Mouse (Mus musculus): ENCODE results near the gene Rreb1.

Gene Rreb1

DNA sequence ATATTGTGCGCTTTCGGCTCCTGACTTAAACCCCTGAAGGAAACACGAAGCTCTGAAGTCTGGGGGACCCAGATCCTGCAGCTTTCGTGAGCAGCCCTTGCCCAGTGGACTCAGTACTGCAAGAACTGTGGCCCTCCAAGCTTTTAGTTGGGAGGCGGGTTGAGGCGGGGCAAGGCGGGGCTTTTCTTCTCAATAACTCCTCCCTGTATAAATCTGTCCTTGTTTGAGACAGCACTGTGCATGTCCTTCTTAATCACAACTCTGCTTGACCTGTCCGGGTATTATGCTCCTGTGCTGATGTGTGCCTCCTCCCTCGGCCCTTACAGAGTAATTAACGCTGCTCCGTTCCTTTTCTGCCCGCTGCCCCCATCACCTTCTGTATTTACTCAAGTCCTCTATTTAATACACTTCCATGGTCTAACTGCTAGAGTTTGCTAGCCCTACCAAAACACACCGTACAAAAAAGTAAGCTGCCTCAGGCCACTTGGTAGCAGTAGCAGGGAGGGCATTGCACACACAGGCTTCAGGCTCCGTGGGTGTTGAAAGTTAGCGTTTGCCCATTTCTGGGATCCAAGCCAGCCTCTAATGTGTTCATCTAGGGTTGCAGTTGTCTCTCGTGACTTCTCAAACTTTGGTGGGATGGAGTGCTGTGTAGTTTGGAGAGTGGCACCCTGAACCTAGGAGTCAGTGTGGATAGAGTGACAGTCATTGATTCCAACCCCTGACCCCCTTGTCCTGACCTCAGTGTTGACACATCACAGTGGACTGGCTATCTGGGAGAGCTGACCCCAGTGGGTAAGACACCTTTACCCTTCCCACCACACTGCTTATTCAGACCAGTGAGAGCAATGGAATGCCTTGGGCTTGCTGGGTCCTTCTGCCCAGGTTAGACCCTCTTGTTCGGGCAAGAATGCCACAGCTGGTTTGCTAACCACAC lies 164.0 kb downstream of the Rreb1 start:
- DNase-seq (ENCODE audit: low spot score in 2 of 2), result no peak

DNA sequence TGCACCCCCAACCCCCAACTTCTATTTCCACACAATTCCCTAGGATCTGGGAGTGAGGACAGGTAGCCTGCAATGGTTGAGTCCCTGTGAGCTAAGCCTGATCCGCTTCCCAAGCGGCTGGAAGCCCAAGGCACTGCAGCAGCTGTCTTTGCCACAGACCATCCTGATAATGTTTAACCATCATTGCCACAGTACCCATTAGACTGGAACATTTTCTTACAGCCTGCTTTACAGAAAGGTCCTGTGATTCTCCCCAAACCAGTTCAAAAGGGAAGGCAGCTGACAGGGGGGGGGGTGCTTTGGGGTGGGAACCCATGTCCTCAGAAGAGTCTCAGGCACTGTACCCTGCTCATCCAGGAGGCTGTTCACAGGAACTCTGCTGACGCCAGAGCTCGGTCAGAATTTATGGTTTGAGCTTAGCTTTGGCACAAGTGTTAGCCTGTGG lies 164.7 kb downstream of the Rreb1 start:
- DNase-seq (ENCODE audit: low spot score in 2 of 2), result no peak

DNA sequence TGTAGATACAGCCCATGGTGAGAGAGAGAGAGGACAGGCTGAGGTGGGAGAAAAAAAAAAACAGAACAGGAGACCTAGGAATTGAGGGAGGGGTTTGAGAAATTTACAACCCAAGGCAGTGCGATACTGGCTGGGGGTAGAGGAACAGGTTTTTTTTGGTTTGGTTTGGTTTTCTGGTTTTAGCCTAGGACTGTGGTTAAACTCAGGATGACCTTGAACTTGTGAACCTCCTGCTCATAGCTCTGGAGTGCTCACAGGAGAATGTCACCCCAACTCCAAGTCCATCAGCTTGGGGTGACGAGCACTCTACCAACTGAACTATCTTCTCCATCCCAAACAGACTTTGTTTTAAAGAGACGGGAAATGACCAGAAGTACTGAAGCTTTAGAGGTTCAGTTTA lies 165.3 kb downstream of the Rreb1 start:
- DNase-seq (ENCODE audit: low spot score in 2 of 2), result no peak

DNA sequence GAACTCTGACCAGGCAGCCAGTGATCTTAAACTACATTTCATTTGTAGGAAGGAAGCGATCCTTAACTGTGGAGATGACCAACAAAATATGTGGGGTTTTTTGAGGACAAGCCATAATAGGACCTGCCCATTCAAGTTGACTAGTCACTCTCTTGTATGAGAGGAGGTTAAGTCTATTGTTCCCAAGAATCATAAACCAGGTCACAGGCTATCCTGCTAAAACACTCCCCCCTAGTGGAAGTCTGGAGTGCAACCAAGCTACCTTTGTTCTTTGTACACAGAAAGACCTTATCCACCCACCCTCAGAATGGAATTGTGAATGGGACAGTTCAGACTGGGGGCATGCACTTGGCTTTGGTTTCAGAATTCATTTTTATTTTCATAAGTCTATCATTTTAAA lies 166.1 kb downstream of the Rreb1 start:
- DNase-seq (ENCODE audit: low spot score in 2 of 2), result no peak

DNA sequence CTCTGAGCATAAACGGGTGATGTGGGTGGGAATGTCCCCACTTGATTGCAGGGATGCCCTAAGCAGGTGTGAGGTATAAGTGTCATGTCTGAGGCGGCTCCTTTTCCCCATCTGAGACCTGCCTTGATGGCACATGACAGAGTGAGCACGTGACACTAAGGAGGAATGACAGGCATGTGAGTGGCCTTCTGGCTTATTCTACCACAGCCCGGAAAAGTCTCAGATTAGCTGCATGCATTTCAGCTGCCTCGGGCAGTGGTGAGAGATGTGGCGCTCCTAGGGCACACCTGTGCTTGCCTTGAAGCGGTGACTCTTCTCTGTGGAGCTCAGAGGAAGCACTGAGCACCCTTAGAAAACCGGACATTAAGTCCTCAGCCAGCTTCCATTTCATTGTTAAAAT lies 167.2 kb downstream of the Rreb1 start:
- no peak for DNase-seq (ENCODE audit: low spot score in 2 of 2)

DNA sequence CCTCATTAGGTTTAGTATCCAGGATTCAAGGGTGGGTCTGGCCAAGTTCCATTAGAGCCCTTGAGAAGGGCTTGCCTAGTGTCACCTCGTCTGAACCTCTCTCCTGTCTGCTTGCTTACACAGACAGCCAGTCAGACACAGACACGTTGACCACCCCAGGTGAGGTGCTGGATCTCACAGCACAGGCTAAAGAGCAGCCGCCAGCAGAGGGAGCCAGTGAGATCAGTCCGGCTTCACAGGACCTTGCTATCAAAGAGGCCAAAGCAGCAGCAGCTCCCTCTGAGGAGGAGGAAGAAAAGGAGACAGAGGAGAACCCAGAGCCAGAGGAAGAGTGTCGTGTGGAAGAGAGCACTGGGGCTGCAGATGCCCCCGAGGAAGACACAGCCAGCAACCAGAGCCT lies 168.5 kb downstream of the Rreb1 start:
- peak; percentile 78 to 92 for DNase-seq (ENCODE audit: low spot score in 2 of 2)

DNA sequence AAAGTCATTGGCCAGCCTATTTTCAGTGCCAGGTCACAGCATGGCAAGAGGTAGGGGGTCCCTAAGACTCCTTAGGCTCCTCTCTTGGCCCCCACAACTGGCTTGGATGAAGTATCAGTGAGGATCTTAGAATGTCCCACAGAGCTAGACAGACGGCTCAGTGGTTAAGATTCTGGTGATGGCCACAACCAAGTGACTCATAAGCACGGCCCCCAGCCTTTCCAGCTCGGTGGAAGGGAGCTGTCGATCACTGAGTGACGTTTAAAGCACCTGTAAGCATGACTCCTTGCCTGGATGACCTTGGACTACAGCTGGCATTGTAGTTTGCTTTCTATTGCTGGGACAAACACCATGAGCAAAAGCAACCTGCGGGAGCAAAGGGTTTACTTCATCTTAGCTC lies 174.8 kb downstream of the Rreb1 start:
- no peak for DNase-seq (ENCODE audit: low spot score in 2 of 2)

DNA sequence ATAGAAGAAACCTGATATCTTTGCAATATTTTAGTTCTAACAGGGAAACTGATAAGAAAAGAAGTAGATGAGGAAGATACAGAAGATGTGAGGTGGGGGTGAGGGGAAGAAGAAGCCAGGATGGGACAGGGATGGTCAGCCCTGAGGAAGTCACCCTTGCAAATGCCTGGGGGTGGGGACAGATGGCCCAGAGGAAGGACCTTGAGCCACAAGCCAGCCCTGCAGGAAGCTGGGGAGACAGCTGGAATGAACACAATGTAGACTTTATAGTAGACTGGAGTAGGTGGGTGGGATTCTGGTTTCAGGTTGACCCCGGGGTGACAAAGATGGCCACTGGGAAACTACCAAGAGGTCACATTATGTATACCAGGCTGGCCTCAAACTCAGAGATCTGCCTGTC lies 176.1 kb downstream of the Rreb1 start:
- no peak for DNase-seq (ENCODE audit: low spot score in 2 of 2)

DNA sequence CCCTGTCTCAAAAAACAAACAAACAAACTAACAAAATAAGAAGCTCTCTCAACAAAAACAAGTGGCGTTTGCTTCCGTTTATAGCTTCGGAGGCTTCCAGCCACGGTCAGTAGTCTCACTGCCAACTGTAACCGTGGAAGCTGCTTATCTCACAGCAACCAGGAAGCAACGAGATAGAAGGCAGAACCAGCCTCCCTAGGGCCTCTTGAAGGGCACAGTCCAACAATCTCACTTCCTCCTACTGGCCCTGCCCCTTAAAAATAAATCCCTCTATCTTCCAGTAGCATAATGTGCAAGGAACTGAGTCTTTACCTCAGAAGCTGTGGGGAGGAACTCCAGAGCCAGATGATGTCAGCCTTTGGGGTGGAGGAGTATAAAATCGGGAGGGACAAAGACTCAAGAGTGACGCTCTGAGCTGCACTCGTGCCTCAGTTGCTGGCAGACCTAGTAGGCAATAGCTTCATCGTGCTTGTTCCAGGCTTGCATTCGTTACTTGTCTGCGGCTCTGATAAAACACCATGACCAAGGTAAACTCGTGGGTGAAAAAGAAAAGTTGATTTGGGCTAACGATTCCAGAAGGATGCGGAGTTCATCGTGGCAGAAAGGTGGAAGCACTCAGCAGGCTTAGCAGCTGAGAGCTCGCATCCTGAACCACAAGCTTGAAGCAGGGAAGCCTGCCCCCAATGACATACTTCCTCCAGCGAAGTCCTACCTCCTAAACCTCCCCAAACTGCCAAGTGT lies 180.5 kb downstream of the Rreb1 start:
- DNase-seq (ENCODE audit: low spot score in 2 of 2), result peak in 1 of 2 experiments; percentile 56

DNA sequence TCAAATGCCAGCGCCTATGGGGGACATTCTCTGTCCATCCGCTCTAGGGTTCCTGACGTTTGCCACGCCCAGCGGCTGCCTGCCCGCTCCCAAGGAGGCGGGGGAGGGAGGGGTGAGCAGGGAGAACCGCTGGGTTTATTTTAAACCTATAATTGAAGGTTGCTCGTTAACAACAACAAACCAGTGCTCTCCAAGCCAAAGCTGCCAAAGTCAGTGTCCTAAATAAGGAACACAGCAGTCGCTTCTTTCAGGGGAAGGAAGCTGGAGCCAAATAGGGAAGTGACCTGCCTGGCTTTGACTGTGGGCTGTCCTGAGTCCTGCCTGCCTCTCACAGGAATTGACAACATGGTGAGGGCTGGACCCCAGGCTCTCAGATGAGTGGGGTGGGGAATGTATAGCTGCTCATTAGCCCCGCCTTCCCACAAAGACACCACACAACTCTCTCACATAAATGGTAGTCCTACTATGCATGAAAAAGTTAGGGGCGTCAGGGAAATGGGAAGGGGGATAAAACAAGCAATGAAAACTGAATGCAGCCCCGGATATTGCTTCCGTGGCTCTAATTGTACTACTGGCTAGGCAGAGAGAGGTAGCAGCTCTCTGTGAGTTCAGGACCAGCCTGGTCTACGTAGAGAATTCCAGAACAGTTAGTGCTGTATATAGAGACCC lies 181.2 kb downstream of the Rreb1 start:
- no peak for DNase-seq (ENCODE audit: low spot score in 2 of 2)

DNA sequence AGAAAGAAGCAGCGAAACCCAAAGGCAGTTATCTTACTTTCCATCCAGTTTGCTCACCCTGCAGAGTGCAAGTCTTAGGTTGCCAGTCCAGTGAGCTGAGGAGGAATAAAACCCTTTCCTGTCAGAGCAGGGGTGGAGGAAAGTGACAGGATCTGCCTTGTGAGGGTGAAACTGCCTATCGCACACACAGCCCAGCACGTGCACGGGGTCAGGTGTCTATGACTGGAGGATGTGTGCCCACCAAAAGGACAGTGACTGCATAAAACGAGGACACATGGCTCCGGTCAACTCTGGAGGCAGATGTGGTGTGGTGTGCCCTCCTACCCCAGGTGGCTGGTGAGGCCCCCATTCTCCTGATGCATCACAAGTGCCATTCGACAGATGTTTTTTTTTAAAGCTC lies 181.7 kb downstream of the Rreb1 start:
- no peak for DNase-seq (ENCODE audit: low spot score in 2 of 2)

DNA sequence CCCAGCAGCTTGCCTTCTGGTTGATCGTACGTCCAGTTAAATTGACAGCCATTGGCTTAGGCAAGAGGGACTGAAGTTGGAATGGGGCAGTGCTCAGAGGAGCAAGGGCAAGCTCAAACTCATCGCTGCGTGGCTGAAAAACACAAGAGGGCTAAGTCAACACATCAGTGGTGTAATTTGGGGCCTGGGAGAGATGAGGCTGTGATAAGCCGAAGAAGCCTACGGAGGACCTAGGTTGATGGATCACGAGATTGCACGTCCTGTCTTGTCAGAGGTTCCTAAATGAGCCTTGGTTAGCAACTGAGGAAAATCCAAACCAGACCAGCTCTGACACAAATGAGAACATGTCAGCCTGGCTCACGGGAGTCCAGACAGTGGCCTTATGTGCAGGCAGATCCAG lies 184.3 kb downstream of the Rreb1 start:
- no peak for DNase-seq (ENCODE audit: low spot score in 2 of 2)

DNA sequence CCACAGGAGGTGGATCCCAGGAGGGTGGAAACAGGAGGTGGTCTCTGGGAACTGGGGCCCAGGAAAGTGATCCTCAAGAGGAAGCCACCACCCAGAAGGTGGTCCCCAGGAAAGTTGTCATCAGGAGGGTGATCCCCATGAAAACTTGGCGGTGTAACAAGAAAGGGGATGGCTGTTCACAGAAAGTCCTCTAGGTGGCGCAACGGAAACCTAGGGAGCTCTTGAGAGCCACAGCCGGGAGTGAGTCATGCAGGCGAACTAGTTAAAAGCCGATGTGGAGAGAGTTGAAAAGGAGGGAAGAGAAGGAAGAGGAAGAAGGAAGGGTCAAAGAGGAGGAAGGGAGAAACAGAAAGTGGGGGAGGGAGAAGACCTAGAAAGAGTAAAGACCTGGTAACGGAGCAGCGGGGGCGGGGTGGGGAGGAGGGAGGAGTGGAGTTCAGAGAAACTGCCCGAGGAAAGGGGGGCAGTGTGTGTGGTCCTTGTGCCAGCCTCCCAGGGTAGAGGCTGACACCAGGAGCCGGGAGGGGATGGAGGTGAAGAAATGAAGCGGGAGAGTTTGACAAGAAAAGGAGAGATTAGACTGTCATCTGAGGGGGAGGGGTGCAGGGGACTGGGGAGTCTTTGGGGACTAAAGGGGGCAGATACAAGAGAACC lies 185.3 kb downstream of the Rreb1 start:
- peak; percentile 71 to 87 for DNase-seq (ENCODE audit: low spot score in 2 of 2)

DNA sequence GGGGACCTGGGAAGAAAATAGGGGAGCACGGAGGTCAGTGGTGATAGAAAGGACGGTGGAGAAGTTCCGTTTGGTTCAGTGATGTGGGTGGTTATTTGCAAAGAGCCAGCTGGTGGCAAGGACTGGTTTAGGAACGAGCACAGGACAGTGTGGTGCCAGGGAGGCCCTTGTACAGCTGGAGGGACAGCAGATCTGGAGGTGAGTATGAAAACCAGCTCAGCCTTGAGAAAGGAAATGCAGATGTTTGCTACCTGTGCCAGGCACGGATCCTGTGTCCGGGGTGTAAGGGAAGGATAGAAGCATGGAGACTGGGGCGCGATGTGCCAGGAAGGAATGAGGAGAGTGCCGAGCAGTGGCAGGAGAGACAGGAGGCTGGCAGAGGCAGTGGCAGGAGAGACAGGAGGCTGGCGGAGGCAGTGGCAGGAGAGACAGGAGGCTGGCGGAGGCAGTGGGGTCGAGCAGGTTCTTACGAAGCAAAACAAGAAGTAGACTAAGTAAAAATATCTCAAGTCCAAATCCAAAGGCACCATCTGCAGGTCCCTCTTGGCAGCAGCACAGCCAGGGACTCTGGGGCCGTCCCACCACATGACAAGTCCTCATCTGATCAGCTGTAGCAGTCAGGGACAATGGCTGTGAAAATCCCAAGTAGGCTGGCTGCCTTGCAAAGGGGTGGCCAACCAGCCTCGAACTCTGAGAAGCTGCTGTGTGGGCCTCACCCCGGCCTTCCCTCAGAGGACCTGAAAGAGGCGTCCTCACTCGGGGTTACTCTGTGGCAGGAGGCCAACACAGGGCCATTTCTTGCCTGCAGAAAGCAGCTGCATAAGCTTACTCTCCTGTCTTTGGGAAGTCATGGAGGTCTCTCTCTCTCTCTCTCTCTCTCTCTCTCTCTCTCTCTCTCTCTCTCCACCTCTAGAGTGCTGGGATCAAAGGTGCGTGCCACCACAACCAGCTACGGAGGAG lies 186.2 kb downstream of the Rreb1 start:
- peak in 1 of 2 experiments; percentile 33 for DNase-seq (ENCODE audit: low spot score in 2 of 2)

DNA sequence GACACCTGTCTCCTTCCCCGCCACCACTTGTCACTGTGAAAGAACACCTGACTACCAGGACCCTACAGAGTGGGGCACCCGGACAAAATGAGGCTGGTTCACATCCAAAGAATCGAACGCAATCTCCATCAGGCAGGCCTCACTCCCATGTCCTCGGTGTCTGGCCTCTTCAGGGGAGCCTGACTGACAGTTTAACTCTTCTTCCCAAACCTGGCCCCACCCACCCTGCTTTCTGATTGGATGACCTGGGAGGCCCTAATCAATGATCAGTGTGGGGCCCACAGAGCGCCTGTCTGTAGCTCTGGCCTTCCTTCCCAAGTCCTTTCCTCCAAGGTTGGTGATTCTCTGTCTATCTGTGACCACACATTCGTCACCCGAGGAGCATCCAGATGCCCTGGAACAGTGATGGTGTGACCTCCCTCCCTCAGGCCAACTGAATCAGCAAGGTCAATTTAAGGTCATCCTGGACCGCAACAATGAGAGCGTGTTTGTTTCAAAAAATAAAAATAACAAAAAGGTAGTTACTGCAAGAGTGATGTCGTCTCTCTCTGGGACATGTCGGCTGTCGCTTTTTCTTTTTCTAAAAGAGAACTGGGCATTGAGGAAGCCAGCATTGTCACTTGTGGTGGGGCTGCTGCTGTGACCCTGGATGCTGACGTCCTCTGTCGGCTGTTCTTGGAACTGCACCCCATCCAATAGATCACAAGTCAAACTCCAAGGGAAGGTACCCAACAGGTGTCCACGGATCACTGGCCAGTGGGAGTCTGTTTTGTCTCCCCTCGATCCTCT lies 187.1 kb downstream of the Rreb1 start:
- peak in 1 of 2 experiments; percentile 68 for DNase-seq (ENCODE audit: low spot score in 2 of 2)

DNA sequence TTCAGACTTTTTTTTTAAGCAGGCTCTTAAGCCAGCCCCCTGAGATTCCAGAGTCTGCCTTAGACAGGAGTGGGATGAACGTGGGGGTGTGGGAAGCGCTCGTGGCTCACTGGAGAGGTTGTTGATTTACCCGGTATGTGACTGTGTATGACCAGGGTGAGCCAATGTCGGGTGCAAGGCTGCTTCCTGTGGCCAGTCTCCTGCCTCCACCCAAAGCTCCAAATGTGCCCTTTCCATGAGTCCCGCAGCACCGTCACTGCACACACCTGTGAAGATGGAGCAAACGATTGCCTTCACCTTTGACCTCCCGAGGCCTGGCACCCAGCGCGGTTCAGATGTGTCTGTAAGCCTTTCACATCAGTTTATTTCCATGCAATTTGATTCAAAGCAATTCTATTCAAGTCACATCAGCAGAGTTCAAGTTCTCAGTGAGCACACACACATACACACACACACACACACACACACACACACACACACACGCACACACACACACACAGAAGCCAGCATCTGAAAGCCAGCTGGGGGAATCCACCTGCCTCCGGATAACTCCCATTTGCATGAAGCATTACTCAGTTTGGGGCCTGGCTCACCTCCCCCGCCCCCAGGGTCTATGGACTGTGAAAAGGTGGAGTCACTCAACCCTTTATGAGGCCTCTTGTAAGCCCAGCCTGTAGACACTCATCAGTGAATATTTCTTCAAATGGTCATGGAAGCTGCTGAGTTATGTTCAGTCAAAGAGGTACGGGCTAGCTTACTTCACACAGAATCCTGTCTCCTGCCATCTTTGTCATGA lies 188.3 kb downstream of the Rreb1 start:
- peak in 1 of 2 experiments; percentile 53 for DNase-seq (ENCODE audit: low spot score in 2 of 2)

DNA sequence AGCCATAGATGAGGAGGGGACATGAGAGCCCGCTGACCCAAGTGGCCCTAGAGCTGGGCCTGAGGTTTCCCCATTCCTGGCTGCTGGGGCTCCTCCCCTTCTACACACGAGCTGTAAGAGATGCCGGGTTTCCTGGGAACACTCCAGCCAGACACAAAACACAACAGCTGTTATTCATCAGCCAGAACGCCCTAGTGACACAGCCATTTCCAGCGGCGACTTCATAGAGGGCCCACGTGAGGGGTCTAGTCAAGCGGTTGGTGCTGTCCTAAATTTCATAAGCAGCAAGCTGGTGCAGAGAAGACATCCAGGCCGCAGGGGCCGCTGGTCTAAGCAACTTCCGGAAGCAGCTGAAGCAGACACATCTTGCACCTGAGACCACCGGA lies 188.8 kb downstream of the Rreb1 start:
- DNase-seq (ENCODE audit: low spot score in 2 of 2), result no peak

DNA sequence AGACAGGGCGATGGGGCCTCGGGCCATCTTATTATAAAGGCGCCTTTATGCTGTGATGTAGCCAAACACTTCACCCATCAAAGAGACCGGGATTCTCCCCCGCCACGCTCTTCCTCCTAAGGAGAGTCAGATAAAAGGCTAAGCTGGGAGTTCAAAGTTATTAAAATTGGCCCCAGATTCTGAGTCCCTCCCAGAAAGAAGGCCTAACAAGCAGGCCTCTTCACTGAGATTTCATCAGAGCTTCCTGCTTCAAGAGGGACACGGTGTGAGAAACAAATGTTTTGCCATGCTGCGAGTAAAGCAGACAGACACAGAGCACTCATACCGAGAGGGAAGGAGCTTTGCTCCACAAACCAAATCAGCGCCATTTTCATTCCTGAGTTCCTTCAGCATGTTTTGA lies 189.4 kb downstream of the Rreb1 start:
- no peak for DNase-seq (ENCODE audit: low spot score in 2 of 2)

DNA sequence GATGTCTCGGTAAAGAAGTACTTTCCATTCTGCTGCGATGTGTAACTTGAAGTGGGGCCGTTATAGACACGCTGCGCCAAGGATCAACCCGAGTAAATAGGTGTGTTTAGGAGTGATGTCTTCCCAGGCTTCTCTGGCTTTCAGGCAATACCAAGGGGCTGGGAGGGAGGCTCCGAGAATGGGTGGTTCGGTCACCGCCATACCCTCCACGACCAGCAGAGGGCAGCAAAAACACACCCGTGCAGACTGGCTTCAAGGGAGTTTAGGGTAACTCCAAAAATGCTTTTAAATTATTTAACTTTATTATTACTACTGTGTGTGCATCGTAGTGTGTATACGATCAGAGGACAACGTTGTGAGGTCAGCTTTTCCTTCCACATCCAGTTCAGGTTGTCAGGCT lies 191.1 kb downstream of the Rreb1 start:
- peak; percentile 89 to 93 for DNase-seq (ENCODE audit: low spot score in 2 of 2)
